Mouse (Mus musculus) liver (tissue): ENCODE results near the gene Hnmt.
"Not testable (repeated sequence)": the region's sequence is repeated elsewhere in the genome, so short reads cannot be mapped to it uniquely, and the experiment has no call there.

ENCODE experiments used
- DNase-seq: peaks from one replicate; pipeline ENCODE4 v3.0.0-alpha.2; 2020; ENCODE audit warnings: mixed read lengths

Gene Hnmt

DNA sequence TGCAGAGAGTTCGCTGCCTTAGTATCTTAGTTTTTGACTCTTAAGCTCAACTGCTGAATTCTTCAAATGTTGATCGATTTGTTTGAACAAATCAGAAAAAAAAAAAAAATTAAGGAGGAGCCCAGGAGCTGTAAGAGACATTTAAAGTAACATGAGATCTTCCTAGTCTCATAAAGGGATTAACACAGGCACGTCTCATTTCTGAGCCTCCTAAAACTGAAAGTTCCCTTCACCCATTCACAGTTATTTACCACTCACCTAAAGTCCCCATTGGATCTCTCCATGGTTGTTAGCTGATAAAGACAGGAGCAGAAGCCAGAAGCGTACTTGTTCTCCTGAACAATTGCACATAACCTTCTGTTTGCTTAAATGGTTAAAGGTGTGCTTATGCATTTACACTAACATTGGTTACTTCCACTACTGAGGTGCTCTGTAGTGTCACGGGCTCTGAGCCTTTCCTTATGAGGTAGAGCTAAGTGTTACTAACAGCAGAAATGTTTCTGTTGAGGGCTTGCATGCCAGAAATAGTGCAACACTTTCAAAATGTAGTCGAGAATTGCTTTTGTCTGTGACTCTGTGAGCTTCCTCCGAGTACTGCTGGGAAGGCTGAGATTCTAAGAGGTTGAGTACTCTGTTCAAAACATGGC, at the start of gene Hnmt:
TSS of gene Hnmt (minus strand) at position 51 of the 647 bp plus-strand sequence.
- DNase-seq, result no peak

DNA sequence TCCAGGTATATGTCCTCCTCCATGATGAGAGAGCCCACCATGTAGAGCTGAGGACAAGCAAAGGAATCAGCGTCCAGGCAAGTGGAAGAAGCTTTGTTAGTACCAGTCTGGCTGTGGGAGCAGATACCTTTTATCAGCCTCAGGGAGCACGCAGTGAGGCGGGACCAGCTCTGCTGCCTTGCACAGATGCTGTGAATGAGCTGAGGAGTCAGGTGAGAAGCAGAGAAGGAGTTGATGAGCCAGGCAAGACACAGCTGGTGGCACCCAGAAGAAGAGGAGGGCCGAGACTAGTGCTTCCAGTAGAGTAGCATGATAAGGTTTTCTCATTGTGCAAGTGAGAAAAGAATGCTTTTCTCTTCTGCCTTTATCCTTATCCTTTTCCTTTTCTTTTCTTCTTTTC, 47.3 kb upstream of the Hnmt start, which contains the start of gene Tbpl2:
TSS of gene Tbpl2 (minus strand) at position 101 of the 400 bp plus-strand sequence.
- DNase-seq, result no peak

DNA sequence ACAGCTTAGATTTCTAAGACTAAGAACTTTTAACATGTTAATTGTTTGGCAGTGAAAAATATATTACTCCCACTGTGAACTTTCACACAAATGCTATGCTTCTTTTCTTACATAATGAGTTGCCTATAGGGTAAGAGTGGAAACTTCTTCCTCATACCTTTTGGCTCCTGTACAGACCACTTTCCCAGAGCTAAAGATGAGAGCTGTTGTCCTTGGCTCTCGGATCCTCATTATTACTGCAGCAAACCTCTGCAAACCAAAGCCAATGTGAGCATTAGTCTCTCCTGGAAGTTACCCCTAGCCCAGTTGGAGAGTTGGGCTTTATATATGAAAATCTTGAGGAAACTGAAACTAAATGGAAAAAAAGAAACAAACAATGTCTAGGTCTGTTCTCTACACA, 41.7 kb upstream of the Hnmt start:
- DNase-seq, result no peak

DNA sequence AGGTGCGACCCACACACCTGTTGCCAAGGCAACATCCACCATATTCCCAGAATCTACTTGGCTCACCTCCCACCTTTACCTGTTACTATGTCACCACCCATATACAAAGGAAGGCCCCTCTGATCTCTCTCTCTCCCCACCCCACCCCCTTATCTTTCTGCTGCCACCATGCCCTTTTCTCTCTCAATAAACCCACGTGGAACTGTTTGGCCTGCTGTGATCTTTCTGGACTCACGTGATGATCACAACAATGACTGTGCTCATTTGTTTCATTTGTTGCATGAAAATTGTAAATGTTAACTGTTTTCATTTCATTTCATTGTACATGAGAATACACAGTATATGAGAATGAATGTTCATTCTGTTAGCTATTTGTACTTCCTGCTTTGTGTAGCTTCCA, 1.3 kb upstream of the Hnmt start:
- no peak for DNase-seq

DNA sequence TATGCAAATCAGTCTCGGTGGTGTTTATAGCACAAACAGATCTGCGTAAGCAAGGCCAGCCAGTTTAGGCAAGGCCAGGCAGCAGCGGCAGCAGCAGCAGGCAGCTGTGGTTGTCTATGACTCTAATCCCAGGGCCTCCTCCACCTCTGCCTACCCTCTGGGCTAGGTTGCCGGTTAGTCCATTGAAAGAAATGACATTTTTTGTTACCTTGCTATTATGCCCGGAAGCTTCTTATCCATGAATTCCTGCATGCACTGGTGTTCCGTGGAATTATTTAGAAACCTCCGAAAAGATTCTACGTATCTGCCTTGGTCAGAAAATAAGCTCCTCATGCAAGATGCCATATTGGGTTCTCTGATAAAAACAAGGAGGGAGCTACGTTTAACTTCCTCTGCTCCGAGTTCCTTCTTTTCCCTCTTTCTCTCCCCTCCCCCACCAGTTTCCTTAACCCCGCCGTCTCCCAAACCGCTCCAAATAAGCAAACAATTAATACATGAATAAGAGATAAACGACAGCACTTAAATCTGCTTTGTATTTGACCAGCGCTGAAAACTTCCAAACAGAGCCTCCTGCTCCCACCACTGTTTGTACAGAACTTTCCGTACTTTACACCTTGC, 605 bp downstream of the Hnmt start:
- DNase-seq, result no peak

DNA sequence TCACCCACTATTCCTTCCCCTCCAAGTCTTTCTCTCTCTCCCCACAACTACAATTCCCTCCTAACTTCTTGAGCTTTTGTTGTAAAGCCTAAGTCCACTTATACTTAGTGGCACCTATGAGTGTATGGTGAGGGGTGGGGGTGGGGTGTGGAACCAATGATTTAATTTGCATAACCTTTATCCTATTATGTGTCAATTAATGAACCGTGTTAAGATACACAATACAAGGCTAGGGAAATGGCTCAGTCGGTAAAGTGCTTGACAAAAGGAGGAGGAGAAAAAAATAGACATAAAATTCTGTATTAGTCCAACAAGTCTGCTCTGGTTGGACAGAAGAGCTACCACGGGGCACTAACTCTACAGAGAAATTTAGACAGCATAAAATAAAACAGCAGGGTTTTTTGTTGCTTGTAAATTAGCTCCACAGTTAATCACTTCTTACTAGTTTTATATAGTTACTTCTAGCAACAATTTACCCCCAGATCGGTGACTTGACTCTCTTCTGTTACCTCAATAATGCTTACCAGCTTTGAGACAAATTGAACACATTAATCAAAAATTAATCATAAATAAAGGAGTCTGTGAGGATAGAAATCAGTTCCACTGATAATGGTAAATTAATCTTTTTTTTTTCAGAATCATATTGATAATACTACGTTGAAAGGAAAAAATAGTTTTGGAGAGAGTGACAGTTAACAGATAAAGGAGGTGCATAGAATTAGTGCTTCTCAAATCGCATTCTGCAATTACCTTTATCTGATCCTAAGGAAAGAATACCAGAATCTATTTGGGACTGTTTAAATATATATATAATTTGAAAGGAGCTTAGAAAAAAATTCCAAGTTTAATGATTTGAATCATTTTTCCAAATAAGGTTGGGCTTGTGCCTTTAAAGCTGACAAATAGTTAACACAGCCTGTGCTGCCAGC, 1.4 kb downstream of the Hnmt start:
- no peak for DNase-seq

DNA sequence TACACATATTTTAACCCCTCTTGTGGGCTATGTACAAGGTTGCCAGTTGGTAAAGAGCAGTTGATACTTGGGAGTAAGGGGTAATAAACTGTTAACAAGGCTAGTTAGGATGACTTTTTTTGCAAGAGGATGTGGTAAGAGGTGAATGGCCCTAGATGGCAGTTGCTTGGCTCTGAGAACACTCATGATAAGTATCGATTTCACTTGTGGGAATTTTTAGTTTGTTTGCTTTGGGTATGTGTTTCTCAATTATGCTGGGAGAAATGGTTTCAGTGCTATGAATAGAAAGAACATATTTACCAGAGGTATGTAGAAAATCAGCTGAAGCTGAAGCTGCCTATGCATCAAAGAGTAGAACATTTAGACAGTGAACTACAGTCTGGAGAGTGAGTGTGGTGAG, 6.3 kb downstream of the Hnmt start:
- no peak for DNase-seq

DNA sequence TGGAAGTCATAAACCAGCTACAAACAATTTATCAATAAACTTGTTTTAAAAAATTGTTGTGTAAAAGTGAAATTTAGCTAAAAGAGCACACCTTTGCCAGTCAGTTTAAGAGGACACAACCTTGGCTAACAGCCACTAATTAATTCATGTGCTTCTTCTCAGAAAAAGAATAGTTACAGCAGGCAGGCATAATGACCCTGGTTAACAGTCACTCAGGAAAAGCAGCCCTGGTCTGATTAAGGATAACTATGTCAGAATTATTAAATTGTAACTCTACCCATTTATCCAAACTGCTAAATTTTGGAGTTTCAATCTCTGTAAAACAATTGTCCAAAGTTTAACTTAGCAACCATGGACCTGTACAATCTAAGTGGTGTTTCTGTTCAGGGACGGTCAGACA, 8.7 kb downstream of the Hnmt start:
- DNase-seq, result no peak

DNA sequence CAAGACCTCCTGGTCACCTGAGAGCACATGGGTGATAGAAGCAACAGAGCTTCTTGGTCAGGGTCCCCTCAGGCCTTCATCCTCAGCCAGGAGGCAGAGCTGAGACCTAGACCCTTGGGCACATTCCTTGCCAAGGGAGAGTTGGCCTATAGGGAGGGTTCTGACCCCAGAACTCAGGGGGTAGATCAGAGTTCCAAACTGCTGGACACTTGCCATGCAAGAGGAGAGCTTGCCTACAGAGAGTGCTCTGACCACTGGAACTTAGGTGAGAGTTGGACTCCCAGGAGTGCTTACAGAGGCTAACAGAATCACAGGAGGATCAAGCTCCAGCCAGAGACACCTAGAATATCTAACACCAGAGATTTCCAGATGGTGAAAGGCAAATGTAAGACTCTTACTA, 29.8 kb downstream of the Hnmt start:
- not testable (repeated sequence) for DNase-seq

DNA sequence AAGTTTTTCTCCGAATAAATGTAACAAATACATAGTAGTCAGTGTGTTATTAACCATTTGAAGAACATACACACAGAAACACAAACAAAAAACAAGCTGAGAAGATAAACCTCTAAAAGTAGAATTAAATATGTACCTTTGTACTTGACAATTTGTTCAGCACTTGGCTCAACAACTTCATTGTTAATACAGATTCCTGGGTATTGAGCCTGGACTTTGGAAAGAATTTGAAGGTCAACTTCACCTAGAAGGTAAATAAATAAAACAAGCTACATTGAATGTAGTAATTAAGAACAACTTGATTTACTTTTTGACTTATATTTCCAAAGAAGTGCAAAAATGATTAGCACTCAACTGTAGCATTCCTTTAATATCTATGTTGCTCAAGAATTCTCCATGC, 30.2 kb downstream of the Hnmt start:
- DNase-seq, result no peak

DNA sequence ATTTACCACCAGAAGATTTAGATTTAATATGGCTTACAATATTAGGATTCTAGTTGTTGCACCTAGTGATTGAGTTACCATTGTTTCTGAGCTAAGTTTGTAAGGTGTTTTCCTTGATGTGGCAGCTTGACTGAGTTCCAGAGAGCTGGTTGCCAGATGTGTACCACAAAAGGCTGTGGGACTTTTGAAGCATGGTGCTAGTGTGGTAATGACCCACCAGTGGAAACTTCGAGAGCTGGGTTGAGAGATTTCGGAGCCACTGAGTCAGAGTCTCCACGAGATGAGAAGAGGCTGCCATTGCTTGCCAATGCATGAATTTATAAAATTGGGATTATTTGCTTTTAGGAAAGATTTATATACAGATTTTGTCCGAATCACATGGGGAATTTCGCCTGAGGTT, 34.2 kb downstream of the Hnmt start:
- DNase-seq, result no peak

DNA sequence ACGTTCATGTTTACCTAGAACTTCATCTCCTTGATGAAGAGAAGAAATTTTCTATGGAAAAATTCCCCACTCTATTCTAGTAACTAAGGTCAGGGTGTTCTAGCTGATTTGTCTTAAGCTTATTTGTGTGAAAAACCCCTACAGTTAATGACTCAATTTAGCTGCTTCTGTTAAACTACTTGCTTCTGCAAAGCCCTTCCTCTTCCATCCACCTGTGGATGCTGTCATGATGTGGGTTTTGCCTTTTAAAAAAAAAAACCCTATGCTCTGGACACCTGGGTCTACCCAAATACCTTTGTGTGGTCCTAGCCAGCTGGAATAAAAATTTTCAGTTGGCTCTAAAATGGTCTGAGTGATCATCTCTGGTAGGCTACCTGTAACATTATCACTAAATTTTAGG, 49.9 kb downstream of the Hnmt start:
- no peak for DNase-seq

DNA sequence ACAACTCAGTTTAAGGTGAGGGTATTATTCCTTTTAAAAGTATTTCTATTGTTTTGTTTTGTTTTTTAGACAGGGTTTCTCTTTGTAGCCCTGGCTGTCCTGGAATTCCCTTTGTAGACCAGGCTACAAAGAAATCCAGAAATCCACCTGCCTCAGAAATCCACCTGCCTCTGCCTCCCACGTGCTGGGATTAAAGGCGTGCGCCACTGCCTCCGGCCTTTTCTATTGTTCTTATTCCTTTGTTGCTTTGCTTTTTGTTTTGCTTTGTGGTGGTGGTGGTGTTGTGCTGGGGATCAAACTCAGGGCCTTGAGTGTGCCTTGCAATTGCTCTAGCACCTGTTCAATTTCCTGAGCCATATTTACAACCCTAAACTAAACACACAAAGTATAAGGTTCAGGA, 50.4 kb downstream of the Hnmt start:
- no peak for DNase-seq

DNA sequence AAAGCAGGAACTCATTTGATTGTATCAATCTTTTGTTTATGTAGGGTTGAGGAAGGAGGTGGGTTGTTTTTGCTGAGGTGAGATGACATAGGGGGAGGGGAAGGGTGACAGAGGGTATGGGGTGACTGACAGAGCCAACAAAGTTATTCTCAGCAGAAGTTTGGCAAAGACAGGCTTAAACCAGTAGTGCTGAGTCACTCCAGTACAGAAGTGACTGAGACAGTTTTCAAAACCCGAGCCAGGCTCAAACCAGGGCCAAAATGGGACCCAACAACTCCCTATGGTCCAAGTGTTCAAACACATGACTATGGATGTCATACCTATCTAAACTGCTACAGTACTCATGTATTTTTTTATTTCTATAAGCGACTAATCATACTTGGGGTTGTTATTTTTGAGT, 52.4 kb downstream of the Hnmt start:
- no peak for DNase-seq

DNA sequence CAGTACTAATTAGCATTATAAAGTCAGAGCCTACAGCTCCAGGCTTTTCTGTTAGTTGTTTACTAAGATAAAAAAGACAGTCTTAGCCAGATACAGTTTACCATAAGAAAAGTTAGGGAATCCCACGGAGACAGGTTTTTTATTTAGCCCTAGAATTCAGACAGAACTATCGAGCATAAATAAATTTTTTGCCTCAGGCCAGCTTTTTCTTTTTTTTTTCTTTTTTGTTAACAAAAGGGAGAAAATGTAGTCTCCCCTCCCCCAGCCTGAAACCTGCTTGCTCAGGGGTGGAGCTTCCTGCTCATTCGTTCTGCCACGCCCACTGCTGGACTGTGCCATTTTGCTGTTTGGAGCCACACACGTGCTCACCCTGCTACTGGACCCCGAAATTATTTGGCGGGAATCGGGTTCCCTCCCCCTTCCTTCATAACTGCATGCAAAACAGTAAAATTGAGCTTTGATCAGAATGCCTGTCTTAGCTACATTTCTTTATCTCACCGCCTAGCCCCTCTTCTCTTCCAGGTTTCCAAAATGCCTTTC, 59.1 kb downstream of the Hnmt start:
- not testable (repeated sequence) for DNase-seq

DNA sequence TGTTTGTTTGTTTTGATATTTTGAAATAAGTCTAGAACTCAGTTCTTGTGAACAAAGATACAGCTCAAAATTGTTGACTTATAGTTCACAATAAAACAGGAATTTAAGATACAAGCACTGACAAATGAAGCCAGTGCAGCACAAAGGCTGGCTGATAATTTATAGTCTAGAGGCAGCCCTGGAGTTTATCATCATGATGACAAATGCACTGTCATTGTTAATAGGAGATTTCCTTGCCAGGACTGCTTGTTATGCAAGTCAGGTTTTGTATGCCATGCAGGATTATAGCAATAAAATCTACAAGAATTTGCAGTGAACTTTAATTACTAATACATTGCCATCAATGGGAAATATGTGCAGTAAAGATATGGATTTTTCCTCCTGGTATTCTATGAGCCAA, 61.9 kb downstream of the Hnmt start:
- DNase-seq, result no peak

DNA sequence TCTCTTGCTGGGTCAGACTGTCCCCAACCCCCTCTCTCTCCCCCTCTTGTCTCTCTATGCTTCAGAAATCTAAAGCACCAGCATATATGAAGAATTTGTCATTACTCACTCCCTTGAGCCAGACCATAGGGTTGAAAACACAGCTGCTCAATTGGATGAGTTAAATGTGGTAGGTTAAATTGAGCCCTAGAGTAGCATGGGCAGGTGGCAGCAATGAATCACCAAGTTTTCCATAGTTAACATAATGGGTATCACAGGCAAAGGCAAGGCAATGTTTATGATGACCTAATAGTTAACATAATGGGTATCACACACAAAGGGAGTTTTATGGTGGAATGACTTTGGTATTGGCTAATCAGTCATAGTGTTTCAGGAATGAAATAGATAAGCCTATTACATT, 65.9 kb downstream of the Hnmt start:
- no peak for DNase-seq

DNA sequence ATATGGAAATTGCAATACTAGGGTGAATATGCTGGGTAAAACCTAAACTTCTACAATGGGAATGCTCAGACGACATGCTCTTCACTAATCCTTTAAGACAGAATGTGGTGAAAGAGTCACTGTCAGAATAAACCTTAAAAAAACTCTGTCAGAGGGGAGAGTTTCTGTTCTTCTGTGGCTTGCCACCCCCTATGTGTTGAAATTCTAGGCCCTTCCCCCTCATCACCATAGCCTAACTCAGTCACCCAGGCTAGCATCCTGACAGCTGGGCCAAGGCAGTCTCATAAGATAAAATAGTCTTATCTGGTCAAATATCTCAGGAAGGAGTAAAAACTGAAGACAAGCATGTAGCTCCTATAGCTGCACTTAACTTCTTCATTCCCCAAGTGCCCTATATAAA, 66.3 kb downstream of the Hnmt start:
- DNase-seq, result no peak

DNA sequence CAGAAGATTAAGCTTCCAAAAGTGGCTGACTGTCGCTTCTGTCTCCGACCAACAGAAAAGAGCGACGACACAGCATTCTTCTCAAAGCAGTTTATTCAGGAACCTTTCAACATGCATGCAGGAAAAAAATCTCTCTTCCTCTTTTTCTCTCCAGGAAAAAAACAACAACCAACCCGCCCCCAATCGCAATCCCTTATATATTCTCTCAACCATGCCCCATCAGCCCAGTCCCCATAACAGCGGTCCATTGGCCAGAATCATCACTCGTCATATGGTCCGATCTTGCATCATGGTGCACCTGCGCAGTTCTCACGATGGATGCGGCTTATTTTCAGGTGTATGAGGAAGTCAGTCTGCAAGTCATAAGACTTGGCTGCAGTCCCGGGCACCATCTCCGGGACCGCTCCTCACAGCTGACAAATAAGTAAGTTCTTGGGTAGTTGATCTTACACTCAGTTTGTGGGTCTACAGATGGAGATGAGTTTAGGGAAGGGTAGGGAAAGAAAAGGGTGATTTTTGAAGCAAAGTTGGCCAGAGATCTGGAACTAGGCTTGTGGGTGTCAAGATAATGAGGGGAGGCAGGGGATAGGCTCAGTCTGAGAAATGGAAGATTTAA, 88.4 kb downstream of the Hnmt start:
- DNase-seq, result not testable (repeated sequence)
